Mouse (Mus musculus) heart, adult 11 months (tissue): ENCODE results near the gene Lix1.
A peak's percentile ranks its signal among the peaks of the same experiment; 100 is the strongest.

Experiments used
- DNase-seq: peaks from one replicate; pipeline ENCODE4 v3.0.0; 2022

The Lix1 gene

DNA sequence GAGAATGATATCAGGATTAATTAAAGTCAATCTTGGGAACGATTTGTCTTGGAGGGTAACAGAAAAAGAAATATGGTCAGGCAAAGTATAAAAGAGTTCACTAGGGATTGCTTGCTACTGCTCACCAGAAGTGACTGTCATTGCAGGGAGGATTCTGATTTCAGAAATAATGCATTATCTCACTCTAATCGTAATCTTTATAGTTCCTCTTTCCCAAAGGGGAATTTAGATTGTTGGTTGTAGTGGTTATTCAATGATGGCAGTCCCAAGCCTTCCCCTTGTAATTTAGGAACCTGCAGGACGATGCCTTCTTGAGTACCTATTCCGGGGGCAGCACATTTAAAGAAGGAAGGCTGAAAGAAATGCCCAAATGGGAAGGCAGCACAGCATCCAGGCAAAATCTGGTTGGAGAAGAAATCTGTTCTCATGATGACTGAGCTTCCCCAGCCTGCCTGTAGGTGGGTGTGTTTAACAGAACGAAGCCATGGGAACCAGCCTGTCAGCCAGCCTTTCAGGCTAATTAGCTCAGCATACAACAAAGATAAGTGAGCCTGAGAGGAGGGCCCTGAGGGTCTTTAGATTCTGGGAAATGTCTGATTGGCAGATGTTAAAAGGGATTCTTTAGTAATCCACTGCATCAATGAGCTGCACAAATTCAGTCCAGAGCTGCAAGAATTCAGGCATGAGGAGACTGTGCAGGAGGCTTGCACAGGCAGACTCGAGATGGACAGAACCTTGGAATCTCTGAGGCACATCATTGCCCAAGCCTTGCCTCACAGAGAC, at the start of gene Lix1:
Gene Lix1 (plus strand): TSS at position 451 of the 783 bp plus-strand sequence.
- peak; percentile 87 for DNase-seq

DNA sequence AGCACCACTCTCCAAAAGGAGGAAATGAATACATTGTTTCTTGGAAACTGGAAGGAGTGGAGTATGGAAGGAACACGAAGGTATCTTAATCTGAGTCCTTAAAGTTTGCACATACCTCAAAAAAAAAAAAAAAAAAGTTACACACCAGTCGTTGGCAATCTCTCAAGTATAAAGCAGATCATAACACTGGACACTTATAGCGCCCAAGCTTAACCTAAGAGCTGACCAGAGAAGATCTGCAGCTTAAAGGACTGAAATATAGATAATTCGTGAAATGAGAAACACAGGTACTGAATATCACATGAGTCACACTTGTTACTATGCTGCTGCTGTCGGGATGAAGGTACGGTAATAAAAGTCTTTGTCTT, 28.9 kb upstream of the Lix1 start:
- no peak for DNase-seq

DNA sequence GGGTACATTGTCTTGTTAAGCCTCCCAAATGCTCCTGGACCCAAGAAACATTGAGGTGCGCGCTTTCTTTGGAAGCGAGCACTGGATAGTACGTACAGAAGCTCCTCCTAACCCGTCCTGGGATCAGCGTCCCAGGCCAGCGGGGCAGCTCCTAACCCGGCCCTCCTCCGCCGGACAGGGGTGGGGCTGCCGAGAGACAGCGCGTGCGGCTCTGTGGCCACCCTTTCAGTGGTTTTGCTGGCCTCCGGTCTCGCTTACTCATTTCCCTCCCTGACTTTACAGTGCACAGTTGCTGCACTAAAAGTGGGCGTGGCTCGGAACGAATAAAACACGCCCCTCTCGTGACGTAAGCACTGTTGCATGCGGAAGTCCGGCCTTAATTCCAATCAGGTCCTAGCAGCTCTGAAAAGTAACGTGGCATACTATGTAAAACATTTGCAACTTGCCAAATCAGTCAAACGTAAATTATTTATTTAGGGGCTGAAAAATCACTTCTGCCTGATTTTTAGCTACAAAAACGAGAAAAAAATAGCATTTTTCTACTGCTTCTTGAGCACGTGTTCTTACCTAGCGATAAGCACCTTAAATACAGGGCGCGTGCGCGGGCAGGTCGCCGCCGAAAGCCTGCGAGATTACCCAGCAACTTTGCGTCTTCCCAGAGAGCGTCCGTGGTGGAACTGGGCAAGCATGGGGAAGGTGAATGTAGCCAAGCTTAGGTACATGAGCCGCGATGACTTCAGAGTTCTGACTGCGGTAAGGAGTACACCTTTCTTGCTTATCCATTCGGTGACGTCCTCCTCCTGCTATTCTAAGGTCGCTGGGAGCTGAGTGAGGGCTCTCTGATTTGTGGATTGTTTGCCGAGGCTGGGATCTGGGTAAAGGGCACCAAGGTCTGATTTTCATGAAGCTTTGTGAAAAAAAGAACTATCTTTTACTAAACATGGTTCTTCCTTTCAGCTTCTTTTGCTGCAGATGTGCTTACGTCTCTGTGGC, 28.3 kb upstream of the Lix1 start, which contains the start of gene Riok2:
Gene Riok2 (plus strand): TSS at position 392 of the 993 bp plus-strand sequence.
- DNase-seq = peak; percentile 100

DNA sequence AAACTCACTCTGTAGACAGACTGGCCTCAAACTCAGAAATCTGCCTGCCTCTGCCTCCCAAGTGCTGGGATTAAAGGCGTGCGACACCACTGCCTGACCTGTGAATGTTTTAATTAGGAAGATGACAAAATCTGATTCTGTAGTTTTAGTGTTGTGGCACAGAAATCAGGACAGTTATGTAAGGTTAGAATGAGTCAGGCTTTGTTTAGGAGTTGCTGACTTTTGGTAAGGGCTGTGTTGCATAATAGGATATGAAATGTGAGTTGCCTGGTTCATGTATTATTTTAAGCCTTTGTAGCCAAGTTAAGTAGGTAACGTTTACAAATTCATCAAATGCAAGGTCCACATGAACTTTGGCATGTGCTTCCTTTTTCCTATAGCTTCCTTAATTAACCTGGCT, 26.9 kb upstream of the Lix1 start:
- DNase-seq = no peak

DNA sequence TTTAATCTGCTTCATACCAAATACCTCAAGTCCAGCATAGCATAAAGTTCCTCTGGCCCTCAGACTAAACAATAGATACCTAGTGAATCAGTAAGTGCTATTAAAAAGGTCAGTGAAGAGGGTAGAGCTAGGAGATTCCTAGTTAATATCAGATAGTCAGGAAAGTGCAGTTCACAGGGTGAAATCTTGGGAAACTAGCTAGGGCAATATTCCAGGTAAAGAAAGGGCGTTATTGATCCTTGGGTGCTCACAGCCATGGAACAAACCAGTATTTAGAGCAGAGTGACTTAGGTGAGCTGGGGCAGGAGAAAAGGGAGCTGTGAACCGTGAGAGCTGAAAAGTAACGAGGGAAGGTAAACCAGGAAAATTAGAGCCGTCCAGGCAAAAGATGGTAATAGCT, 18.8 kb upstream of the Lix1 start:
- DNase-seq = no peak

DNA sequence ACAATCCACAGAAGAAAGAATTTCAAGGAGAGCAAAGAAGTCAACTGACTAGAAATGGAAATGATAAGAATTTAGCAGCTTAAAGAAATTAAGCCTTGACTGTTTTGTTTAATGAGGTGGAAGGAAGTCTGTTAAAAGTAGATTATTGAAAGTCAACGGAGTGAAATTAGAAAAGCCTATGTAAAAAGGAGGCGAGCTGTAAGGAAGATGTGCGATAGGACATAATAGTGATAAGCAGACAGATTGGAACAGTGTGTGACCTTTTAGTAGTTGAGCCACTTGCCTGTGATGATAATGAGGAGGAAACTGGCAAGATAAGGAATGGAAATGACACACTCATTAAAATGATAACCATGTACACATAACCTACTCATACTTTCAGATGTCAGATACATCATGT, 18.0 kb upstream of the Lix1 start:
- no peak for DNase-seq

DNA sequence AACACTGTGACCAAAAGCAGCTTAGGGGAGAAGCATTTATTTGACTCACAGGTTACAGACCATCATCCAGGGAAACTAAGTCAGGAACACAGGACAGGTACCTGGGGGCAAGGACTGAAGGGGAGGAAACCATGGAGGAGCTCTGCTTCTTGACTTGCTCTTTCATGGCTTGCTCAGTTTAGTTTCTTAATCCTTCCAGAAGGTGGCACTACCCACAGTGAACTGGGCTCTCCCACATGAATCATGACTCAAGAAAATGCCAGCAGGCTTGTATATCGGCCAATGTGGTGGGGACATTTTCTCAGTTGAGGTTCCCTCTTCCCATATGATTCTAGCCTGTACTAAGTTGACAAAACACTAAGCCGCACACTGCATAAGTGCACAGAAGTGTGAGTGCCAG, 16.4 kb upstream of the Lix1 start:
- DNase-seq = no peak

DNA sequence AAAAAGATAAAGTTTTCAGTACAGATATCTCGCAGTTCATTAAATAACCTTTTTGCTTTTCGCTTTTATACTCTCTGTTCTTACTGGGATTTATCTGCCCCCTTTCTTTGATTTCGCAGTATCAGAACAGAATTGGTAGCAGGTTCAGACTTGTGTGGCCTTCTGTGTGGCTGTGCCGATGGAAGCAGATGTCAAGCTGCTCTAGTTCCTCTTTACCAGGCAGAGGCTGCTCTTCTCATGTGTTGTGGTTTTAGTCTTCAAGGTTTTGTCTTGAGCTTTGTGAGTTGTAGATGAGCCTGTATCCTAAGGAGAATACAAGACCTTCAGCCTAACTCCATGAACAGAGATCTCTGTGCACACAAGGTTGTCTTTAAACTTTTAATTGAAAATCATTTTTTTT, 10.6 kb upstream of the Lix1 start:
- no peak for DNase-seq

DNA sequence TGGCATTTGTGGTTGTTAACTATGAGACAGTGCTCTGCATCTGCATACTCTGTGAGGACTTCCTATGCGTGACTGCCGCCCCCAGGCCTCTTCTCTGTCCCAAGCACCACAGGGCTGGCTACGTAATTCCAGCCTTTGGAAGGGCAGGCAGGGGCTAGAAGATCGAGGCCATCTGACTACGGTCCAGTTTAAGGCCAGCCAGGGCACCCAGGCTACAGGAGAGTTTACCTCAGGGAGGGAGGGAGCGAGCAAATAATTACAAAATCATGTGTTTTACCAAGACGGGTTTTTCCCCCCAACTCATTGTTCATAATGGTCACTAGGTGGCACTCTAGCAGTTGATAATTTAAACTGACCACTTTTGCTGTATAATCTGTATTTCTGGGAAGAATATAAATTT, 9.6 kb upstream of the Lix1 start:
- DNase-seq = peak; percentile 87

DNA sequence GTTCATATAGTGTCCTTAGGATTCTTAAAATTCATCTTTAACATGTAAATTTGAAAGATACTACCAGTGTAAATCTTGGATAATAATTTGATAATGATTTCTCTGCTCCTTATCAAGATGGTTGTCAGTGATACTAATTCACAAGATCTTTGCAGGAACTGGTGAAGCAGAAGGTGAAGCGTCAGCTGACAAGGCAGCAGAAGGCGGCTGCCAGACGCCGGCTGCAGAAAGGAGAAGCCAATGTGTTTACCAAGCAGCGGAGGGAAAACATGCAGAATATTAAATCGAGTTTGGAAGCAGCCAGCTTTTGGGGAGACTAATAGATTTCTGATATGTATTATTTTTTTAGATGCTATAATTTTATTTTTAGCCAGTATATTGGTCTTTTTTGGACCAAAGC, 9.2 kb upstream of the Lix1 start:
- DNase-seq = no peak

DNA sequence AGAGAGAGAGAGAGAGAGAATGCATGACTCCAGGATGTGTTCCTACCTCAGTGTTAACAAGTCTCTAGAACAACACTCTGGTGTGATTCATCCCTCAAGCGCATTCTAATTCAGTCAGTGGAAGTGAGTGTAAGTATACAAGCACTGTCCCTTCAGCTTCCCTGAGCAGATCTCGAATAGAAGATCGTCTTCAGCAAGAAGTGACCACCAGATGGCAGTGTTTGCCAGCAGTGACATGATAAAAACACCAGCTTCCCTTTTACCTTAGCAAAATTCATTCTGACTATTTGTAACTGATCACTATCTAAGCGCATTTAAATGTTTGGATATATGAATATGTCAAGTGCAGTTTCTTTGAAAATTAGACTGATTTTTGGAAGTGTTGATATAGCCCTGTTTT, 8.1 kb upstream of the Lix1 start:
- no peak for DNase-seq

DNA sequence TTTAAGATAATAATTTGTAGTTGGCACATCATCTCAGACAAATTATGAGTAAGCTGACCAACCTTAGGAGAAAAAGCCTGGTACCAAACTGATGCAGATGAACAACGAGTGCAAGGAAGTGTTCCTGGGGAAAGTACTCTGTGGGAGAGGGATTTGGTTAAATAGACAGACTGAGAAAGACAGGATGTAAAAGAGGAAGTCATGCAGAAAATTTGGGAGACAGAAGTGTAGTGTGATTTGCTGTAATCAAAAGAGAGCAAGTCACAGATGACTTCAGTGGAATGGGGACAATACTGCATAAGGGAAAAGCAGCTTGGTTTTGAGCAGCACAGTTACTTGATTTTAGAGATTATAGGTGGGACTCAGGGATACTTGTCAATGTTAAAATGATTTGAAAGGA, 5.6 kb upstream of the Lix1 start:
- no peak for DNase-seq

DNA sequence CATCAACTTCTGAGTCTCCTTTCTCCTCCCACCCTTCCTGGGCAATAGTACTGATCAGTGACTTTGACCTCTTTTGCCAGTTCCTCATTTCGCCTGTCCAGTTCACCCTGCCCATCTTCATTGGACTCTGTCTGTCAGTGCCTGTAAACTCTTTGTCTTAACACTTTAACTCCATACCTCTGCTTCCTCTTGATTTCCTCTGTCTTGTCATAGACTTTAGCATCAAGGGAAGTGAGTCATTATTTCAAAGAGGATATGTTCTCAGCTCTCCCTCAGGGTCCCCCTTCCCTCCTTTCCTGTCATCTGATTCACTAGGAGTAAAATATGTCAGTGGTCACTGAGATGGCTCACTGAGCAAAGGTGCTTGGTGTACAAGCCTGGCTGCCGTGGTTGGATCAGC, 3.8 kb upstream of the Lix1 start:
- no peak for DNase-seq

DNA sequence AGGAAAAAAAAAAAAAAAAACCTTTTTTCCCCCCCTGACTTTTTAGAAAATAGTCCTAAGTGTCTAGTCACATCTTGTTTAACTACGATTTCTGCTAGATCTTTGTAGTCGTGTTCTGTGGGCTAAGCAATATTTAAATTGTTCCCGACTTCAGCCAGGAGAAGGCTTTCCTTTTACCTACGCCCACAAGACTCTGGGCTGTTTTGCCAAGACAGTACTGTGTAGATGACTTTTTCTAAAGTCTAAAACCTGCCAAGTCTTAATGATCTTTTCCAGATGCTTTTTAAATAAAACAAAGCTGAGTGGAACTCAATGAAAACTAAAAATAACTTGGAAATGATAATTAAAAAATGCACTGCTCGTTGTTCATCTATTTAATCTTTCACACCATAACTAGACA, 566 bp downstream of the Lix1 start:
- DNase-seq = no peak

DNA sequence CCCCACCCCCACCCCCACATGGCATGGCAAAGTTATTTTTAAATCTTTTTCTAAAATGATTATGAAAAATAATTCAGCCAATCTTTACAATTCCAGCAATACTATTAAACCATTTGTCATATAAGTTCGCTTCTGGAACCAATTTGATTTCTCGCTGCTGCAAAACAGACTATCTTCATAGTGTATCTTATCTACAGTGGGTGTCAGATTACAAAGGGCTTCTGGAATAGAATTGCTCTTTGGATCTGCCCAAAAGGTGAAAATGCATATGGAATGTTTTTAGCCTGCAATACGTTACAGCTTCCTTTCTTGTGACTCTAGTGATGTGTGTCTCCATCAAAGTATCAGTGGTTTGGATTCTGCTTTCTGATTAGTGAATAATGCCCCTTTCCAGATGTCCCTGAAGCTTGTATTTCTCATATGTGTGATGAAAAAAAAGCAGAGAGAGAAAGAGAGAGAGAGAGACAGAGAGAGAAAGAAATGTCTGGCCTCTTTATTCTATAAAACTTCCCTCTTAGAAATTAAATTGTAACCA, 1.2 kb downstream of the Lix1 start:
- DNase-seq = no peak

DNA sequence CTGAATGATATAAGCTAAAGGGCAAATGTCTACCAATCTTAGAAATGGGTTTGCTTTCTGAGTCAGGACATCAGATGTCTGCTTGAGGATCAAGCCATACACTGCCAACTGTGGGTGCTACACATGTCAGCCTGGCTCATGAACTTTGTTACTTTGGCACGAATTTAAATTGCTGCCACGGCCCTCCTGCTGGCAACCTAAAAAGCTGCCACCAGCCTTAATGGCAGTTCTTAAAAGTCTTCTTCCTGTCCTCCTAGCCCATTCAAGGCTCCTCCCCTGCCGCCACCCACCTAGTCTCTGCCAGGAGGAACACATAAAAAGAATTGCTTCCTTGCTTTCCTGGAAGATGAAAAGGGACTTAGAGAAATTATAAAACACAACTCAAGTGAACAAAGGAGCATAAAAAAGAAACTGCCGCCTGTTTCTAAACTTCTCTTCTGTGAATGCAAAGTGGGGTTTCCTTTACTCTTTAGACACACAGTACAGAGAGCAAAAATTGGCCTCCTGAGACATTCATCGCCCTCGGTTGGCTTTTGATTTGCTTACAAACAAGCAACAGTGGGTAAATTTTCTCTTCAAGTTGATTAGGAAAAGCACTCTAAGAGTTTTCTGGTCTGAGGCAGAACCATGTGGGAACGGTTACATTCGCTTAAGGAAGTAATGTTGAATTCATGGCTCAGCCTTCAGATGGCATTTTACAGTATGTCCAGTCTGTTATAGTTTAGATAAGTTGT, 2.5 kb downstream of the Lix1 start:
- no peak for DNase-seq

DNA sequence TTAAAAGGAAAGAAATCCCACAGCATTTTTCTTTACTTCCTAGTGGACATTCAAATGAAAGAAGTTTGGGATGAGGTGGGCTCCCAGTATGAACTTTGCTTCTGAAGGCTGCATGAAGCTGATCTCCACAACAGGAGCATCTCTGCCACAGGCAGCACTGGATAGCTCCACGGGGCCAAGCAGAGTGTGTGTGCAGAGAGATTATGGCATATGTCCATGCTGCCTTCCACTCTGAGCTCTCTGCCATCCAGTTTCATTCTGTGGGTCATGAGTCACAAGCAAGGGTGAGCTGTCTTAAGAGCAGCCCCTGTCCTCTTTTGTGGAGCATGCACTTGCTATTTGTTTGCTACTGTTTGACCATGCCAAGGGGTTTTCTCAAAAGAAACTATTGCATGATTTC, 3.1 kb downstream of the Lix1 start:
- no peak for DNase-seq

DNA sequence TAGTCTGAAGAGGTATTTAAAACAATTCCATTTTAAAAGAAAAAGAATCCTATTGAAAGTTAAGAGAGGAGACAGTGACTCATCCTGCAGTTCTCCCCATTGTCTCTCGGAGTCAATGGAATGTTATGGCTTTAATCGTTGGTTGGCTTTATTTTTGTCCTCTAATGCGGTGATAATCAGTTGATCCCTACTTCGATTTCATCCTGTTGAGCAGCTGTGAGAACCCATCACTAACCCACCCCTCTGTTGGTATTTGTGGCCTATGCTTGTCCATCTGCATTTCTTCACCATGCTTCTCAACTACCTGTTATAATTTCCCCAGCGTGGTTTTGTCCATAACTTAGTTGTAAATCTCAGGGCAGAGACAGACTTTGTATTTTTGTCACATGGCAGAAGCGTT, 5.7 kb downstream of the Lix1 start:
- DNase-seq = no peak

DNA sequence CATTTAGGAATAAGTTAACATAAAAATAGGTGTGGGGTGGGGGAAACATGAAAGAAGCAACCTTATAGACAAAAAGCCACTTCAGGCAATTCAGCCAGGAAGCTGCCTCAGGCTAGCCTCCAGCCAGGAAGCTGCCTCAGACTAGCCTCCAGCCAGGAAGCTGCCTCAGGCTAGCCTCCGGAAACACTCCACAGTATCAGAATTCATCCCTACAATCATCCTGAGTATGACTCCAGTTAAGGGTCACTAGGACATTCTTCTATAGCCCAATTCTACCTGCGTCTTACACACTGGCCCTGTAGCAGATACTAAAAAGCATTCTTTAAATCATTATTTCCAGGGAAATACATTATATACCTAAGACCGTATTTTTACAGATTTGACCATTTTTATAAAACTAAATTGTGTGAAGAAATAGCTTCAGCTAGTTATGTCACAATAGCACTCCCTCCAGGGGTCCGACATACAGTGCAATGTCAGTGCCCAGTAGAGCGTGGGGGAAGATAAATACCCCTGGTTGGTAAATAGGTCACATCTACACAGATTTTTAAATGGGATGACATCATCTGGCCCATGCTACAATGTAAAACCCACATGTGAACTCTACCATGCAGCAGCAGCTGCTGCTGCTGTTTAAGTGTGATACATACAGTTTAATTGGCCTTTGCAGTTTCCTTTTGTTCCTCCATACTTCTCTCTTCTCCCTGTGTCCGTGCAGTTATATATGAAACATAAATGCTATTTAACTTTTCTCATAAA, 6.4 kb downstream of the Lix1 start:
- no peak for DNase-seq

DNA sequence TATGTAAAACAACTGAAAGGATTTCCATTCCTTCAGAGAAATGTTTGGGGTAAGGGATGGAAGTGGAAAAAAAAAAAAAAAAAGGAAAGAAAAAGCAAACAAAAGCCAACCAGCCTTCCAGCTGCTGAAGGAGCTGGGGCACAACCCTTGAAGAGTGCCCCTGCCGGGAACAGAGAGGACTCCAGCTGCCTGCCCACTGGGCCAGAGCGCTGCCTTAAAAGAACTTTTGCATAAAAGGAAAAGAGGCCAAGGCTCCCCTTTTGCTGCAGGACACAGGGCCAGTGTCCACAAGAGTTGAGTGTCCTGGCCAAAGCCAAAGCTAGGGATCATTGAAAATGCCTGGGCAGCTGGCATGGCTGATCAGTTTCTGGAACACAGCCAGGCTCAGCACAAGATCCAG, 7.1 kb downstream of the Lix1 start:
- no peak for DNase-seq

DNA sequence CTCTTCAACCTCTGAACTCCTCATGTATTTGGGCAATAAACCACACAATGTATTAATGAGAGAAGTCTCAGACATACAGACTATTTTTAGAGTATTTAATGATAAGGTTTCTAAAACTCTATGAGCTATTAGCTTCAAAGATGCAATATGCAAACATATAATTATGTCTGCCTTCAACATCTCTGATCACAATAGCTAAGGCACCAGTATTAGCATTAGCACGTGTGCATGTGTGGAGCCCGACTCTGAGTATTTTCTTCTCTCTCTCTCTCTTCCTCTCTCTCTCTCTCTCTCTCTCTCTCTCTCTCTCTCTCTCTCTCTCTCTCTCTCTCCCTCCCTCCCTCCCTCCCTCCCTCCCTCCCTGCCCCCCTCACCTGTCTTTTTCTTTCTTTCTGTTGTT, 9.0 kb downstream of the Lix1 start:
- no peak for DNase-seq

DNA sequence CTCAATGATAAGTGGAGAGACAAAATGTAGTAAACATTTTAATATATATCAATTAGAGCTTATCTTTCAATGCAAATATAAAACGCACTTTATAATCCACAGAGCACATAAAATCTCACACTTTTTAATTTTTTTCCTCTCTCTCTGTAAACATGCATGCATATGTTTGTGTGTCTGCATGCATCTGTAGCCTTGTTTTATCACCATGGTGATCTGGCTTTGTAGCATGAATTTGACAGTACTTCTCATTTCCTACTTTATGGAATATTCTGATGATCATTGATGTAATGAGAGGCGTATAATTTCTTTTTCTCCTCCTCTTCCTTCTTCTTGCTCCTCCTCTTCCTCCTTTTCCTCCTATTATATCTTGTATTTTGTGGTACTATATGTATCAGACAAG, 9.7 kb downstream of the Lix1 start:
- no peak for DNase-seq
